Mouse (Mus musculus) thymus, adult 2 months (tissue): ENCODE results near the gene Catspere2.
"Not testable (repeated sequence)": the region's sequence is repeated elsewhere in the genome, so short reads cannot be mapped to it uniquely, and the experiment has no call there.

Experiments used
- CTCF ChIP-seq: fragments of 200-500 bp; IDR thresholded peaks from 2 replicates; pipeline ENCODE4 v1.5.1; 2012; ENCODE audit warnings: mild to moderate bottlenecking, control low read depth, low read length, moderate library complexity, borderline replicate concordance; ENCODE audit not compliant: control insufficient read depth, poor library complexity, insufficient read depth; ENCODE audit errors: extremely low read depth
- POLR2A ChIP-seq: fragments of 200-500 bp; IDR thresholded peaks from 2 replicates; pipeline ENCODE4 v1.6.1; 2012; ENCODE audit warnings: mild to moderate bottlenecking, low read length, control low read depth, moderate library complexity; ENCODE audit not compliant: control insufficient read depth, poor library complexity, insufficient read depth; ENCODE audit errors: extremely low read depth

DNA sequence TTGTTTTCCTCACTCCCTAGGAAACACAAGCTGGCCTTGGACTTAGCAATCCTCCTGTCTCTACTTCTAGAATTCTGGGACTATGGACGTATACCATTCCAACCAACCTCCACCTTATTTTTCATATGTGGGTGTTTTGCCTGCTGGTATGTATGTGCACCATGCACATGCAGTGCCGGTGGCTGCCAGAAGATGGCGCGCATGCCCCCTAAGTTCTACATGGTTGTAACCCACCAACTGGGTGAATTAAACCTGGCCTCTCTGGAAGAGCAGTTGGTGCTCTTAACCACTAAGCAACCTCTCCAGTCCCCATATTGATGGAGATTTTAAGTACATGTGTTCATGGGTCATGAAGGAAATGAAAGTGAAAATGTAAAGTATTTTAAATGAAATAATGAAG, 89.6 kb downstream of the Catspere2 start:
- TF ChIP-seq POLR2A, CTCF: not testable (repeated sequence)
